Mouse (Mus musculus) spleen, adult 10 weeks (tissue): ENCODE results near the gene Tek. TPM values are rescaled to one million over a fixed set of nuclear protein-coding genes. Genes with fewer than 3 reads are reported as not detected.

Experiments
- polyA plus RNA-seq: library from polyadenylated mRNA; stranded (reverse); fragments of 350-450 nt; fragmentation: Illumina TruSeq; extraction: RNeasy Lipid Tissue Mini Kit (QIAGEN cat#74804); gene quantifications from one replicate; pipeline ENCODE4 v1.2.3, GENCODE M21; 2015; ENCODE audit warnings: low replicate concordance; ENCODE audit not compliant: insufficient read depth

Tek gene
- polyA plus RNA-seq: 10.4 TPM

DNA sequence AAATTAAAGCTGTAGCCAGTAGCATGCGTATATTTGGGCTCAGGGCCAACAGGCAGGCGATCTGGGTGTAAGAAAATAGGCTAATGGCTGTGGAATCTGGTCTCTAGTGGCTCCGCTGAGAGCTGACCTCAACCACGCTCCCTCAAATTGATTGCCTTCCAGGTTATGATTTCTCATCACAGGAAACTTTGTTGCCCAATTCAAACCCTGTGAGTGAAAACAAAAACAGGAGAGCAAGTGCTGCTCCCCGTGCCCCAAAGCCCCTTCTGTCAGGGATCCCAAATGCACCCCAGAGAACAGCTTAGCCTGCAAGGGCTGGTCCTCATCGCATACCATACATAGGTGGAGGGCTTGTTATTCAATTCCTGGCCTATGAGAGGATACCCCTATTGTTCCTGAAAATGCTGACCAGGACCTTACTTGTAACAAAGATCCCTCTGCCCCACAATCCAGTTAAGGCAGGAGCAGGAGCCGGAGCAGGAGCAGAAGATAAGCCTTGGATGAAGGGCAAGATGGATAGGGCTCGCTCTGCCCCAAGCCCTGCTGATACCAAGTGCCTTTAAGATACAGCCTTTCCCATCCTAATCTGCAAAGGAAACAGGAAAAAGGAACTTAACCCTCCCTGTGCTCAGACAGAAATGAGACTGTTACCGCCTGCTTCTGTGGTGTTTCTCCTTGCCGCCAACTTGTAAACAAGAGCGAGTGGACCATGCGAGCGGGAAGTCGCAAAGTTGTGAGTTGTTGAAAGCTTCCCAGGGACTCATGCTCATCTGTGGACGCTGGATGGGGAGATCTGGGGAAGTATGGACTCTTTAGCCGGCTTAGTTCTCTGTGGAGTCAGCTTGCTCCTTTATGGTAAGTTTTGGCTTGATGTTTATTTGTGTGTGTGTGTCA, at the start of gene Tek:
Gene Tek, plus strand, starts transcription at position 452 of the 894 bp plus-strand sequence.

Other genes with a start within 250 kb of the Tek start
- not detected for gene Gm10306, start 182.7 kb upstream of the Tek start, polyA plus RNA-seq
- 14.0 TPM for gene Caap1, start 182.5 kb upstream of the Tek start, polyA plus RNA-seq
- gene Plaa, start 136.0 kb upstream of the Tek start, polyA plus RNA-seq: 78.2 TPM
- 7.7 TPM for gene Ift74, start 124.8 kb upstream of the Tek start, polyA plus RNA-seq
- gene Lrrc19, start 89.1 kb upstream of the Tek start, polyA plus RNA-seq: not detected
- gene Eqtn, start 189.6 kb downstream of the Tek start, polyA plus RNA-seq: 1.2 TPM
- gene Mysm1, start 239.8 kb downstream of the Tek start, polyA plus RNA-seq: 44.2 TPM